Mouse (Mus musculus): Measurements from ENCODE around the gene Trpm3.

DNA sequence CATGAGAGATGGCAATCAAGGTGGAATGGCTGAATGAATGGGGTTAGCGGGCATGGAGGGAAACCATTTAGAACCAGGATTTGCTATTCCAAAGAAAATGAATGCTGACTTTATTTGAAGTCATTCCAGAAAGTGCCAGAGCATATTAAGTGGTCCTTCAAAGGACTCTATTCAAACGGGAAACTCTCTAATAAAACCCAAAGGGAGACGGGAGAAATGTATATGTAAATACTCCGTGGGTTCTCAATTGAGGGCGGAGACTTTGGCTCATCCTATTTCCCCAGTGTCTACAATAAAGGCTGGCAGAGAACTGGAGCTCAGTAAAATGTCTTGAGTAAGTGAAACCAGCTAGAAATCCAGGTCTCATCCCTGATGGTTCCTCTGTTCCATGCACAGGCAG lies 733.6 kb downstream of the Trpm3 start:
- TF ChIP-seq POLR2A (IDR thresholded peaks at IDR 0.05; ENCODE audit: control insufficient read depth, extremely low read depth, insufficient read depth, low read length, poor library complexity) (no peak), CTCF (IDR thresholded peaks at IDR 0.05; ENCODE audit: borderline replicate concordance, control insufficient read depth, extremely low read depth, insufficient read depth, low read length, poor library complexity) (no peak)
